Mouse (Mus musculus): Measurements from ENCODE around the gene Cntn4.

- no peak for TF ChIP-seq CTCF (conservative IDR thresholded peaks at IDR 0.05; ENCODE audit: low read length)
- no peak for TF ChIP-seq NANOG (IDR thresholded peaks at IDR 0.05; ENCODE audit: borderline replicate concordance, low read length)
Observed at GRCm38 (mm10) chr6:106458166-106458565, 780.7 kb downstream of the Cntn4 start.
